Mouse (Mus musculus): ENCODE results near the gene Sox15. TPM values are rescaled to one million over a fixed set of nuclear protein-coding genes. Genes with fewer than 3 reads are reported as not detected.

The Sox15 gene
- polyA plus RNA-seq, 1 experiment from 2014 or later: not detected

- Histone ChIP-seq H3K27ac (no peak overlapping the region), H3K9ac (replicated peaks) (no peak overlapping the region), H3K9me3 (no peaks in the 10 kb centered on the region), H3K4me2 (no peak overlapping the region), H3K36me3 (peaks cover 99% of the 10 kb centered on the region), H3K4me3 (replicated peaks) (no peak overlapping the region), H3K27me3 (no peaks in the 10 kb centered on the region), H3K4me1 (replicated peaks) (no peaks in the 10 kb centered on the region)
- no peak for ATAC-seq (ENCODE audit: insufficient number of reproducible peaks, insufficient read depth, low FRiP score, low TSS enrichment, low read depth)
- WGBS: 93% methylated on average over 5 of the region's 5 CpGs
Observed at GRCm38 (mm10) chr11:69645860-69646259, 9.3 kb upstream of the Sox15 start.

- no peak for ATAC-seq (ENCODE audit: insufficient number of reproducible peaks, insufficient read depth, low FRiP score, low TSS enrichment, low read depth)
- Histone ChIP-seq H3K4me3 (replicated peaks) (no peak overlapping the region), H3K4me2 (no peak overlapping the region), H3K9ac (replicated peaks) (no peak overlapping the region), H3K27me3 (no peaks in the 10 kb centered on the region), H3K9me3 (no peaks in the 10 kb centered on the region), H3K27ac (peak overlapping the region; percentile 45; the same call in 1 of the 2 replicates), H3K4me1 (replicated peaks) (peaks cover 28% of the 10 kb centered on the region), H3K36me3 (peaks cover 85% of the 10 kb centered on the region)
- WGBS: 71% methylated on average over 5 of the region's 5 CpGs
Observed at GRCm38 (mm10) chr11:69653399-69653798, 1.7 kb upstream of the Sox15 start.

- H3K27ac ChIP-seq: peak overlapping the region; percentile 73
- peaks cover 83% of the 10 kb centered on the region for H3K36me3 ChIP-seq
- 32% methylated on average over 9 of the region's 9 CpGs for WGBS
- no peaks in the 10 kb centered on the region for H3K27me3 ChIP-seq
- H3K4me3 ChIP-seq (replicated peaks): no peak overlapping the region
- no peaks in the 10 kb centered on the region for H3K9me3 ChIP-seq
- no peak overlapping the region for H3K9ac ChIP-seq (replicated peaks)
- no peak for ATAC-seq (ENCODE audit: insufficient number of reproducible peaks, insufficient read depth, low FRiP score, low TSS enrichment, low read depth)
- no peak overlapping the region for H3K4me2 ChIP-seq
- H3K4me1 ChIP-seq (replicated peaks): peaks cover 28% of the 10 kb centered on the region
Observed at GRCm38 (mm10) chr11:69654760-69655159, 354 bp upstream of the Sox15 start.

GRCm38 (mm10) chr11:69656065-69656455 is 946 bp downstream of the Sox15 start:
- WGBS: 77% methylated on average over 5 of the region's 5 CpGs
- peaks cover 70% of the 10 kb centered on the region for H3K36me3 ChIP-seq
- H3K4me3 ChIP-seq (replicated peaks): no peak overlapping the region
- ATAC-seq (ENCODE audit: insufficient number of reproducible peaks, insufficient read depth, low FRiP score, low TSS enrichment, low read depth): no peak
- H3K27ac ChIP-seq: no peak overlapping the region
- no peak overlapping the region for H3K9ac ChIP-seq (replicated peaks)
- H3K27me3 ChIP-seq: no peaks in the 10 kb centered on the region
- H3K9me3 ChIP-seq: no peaks in the 10 kb centered on the region
- H3K4me2 ChIP-seq: no peak overlapping the region
- H3K4me1 ChIP-seq (replicated peaks): peaks cover 30% of the 10 kb centered on the region

GRCm38 (mm10) chr11:69656617-69657461 is 1.7 kb downstream of the Sox15 start:
- no peak for ATAC-seq (ENCODE audit: insufficient number of reproducible peaks, insufficient read depth, low FRiP score, low TSS enrichment, low read depth)
- no peak overlapping the region for H3K4me3 ChIP-seq (replicated peaks)
- H3K36me3 ChIP-seq: peaks cover 62% of the 10 kb centered on the region
- H3K9me3 ChIP-seq: no peaks in the 10 kb centered on the region
- 77% methylated on average over 10 of the region's 10 CpGs for WGBS
- no peaks in the 10 kb centered on the region for H3K27me3 ChIP-seq
- H3K4me2 ChIP-seq: no peak overlapping the region
- 0 out of 2 replicates have a peak overlapping the region, but pooled peaks have one; percentile 23 for H3K9ac ChIP-seq (replicated peaks)
- peaks cover 37% of the 10 kb centered on the region for H3K4me1 ChIP-seq (replicated peaks)
- peak overlapping the region; percentile 35; the same call in 1 of the 2 replicates for H3K27ac ChIP-seq

DNA sequence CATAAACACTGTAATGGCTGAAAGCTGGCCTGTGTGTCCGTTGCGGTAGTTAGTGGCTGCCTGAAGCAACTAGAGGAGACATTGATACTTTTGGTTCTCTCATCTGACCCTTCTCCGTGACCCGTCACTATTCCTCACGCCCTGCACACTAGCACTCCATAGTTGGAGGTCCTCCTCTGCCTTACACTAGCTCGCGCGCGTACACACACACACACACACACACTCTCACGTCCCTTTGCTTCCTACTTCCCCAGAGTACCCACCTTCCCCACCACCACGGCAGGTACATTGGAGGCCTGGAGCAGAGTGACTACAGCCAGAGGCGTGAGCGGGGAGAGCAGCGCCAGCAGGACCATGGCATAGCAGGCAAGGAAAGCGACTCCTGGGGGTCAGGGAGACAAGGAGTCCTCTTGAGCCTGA is 2.4 kb downstream of the Sox15 start:
- Histone ChIP-seq H3K27me3 (no peaks in the 10 kb centered on the region), H3K9ac (replicated peaks) (no peak overlapping the region), H3K27ac (no peak overlapping the region), H3K4me1 (replicated peaks) (peaks cover 37% of the 10 kb centered on the region), H3K36me3 (peaks cover 56% of the 10 kb centered on the region), H3K4me3 (replicated peaks) (no peak overlapping the region), H3K9me3 (no peaks in the 10 kb centered on the region), H3K4me2 (no peak overlapping the region)
- no peak for ATAC-seq (ENCODE audit: insufficient number of reproducible peaks, insufficient read depth, low FRiP score, low TSS enrichment, low read depth)
- WGBS: 84% methylated on average over 15 of the region's 15 CpGs

DNA sequence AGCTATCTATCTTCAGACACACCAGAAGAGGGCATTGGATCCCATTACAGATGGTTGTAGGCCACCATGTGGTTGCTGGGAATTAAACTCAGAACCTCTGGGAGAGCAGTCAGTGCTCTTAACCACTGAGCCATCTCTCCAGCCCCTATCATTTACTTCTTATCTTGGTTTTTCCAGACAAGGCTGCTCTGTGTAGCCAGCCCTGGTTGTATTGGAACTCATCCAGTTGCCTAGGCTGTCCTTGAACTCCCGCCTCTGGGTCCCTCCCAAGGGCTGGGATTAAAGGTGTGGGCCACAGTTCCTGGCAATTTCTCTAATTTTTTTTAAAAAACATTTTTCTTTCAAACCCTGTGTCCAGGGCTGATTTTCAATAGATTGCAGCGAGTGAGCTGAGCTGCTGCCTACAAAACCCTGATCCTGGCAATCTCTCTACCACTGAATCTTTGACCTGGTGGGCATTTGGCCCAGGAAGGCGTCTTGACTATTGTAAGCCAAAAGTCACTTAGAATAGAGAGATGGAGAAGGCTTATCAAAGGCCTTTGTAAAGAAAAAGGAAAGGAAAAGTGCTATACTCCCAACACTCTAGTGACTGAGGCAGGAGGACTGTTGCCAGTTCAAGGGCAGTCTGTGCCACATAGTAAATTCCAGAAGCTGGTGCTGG is 6.2 kb downstream of the Sox15 start:
- Histone ChIP-seq H3K9me3 (no peaks in the 10 kb centered on the region), H3K9ac (replicated peaks) (peak overlapping the region; percentile 64), H3K36me3 (peaks cover 58% of the 10 kb centered on the region), H3K27me3 (no peaks in the 10 kb centered on the region), H3K4me2 (peak overlapping the region; percentile 58), H3K4me1 (replicated peaks) (peaks cover 24% of the 10 kb centered on the region), H3K4me3 (replicated peaks) (peak overlapping the region; percentile 52), H3K27ac (peak overlapping the region; percentile 97)
- 85% methylated on average over 3 of the region's 3 CpGs for WGBS
- ATAC-seq (ENCODE audit: insufficient number of reproducible peaks, insufficient read depth, low FRiP score, low TSS enrichment, low read depth): no peak

DNA sequence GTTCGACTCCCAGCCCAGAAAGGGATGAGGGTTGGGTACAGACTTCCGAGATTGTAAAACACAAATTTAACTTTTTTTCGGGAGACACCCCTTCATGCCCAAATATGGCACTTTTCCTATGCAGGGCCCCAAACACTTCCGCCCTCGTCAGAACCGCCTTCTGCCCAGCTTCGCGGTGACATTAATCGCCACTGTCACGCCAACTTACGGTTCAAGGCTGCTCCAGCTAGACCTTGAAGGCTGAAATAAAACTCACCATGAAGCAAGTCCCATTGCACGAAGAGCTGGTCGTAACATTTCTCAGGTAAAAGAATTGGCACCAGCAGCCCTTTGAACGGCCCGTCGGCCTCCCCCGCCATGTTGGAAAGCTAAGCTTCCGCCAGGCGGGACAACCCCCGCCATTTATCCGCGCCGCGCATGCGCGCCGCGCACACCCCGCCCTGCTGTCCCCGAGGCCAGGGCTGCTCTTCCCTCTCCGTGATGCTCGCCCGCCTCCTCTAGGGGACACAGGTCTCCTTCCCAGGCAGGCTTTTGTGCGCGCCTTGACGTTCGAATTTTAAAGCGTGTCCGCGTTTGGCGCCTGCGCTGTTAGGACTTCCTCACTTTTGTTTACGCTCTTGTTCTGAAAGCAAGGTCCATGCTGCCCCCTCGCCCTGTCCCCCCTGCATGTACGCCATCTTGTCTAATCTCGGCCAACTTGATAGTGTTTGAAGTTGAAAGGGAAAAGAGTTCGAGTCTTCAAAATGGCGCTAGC is 7.3 kb downstream of the Sox15 start, which contains the start of gene Mpdu1:
Gene Mpdu1 (minus strand): TSS at position 430 of the 754 bp plus-strand sequence.
- WGBS: under 1% methylated on average over 48 of the region's 48 CpGs
- Histone ChIP-seq H3K27me3 (no peaks in the 10 kb centered on the region), H3K36me3 (peaks cover 57% of the 10 kb centered on the region), H3K27ac (peak within 1 kb of the TSS; percentile 97), H3K4me2 (peak within 1 kb of the TSS; percentile 58), H3K4me3 (replicated peaks) (peak within 1 kb of the TSS; percentile 52), H3K9ac (replicated peaks) (peak within 1 kb of the TSS; percentile 64), H3K9me3 (no peaks in the 10 kb centered on the region), H3K4me1 (replicated peaks) (peaks cover 17% of the 10 kb centered on the region)
- peak; percentile 93 for ATAC-seq (ENCODE audit: insufficient number of reproducible peaks, insufficient read depth, low FRiP score, low TSS enrichment, low read depth)

DNA sequence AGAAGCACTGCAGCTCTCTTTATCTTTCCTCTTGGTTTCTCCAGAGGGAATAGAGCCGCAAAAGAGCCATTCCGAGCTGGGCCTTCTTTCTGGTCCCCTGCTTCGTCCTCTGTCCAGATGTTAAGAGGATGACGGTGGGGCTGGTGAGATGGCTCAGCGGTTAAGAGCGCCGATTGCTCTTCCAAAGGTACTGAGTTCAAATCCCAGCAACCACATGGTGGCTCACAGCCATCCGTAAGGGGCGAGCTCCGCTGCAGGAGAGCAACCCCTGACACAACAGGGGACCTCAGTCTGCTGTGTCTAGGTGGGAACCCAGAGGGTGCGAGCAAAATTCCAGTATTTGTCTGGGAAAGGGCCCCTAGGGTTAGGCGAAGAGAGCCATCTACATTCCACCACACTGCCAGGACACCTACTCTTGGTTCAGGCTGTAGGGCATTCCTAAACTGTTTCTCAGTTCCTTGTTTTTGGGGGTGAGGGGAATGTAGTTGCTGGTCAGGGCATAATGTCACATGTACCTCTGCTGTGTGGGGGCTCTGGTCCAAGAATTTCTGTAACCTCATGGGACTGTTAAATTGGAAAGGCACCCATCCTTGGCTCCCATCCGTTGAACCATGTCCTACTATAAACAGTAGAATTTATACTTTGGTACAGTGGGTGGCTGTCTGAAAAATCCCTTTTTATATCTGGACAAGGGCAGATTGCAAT is 8.0 kb downstream of the Sox15 start:
- H3K4me3 ChIP-seq (replicated peaks): peak overlapping the region; percentile 52
- H3K9me3 ChIP-seq: no peaks in the 10 kb centered on the region
- peak overlapping the region; percentile 97 for H3K27ac ChIP-seq
- peaks cover 17% of the 10 kb centered on the region for H3K4me1 ChIP-seq (replicated peaks)
- no peaks in the 10 kb centered on the region for H3K27me3 ChIP-seq
- H3K9ac ChIP-seq (replicated peaks): peak overlapping the region; percentile 64
- WGBS: 71% methylated on average over 13 of the region's 13 CpGs
- ATAC-seq (ENCODE audit: insufficient number of reproducible peaks, insufficient read depth, low FRiP score, low TSS enrichment, low read depth): peak; percentile 3; the same call in 1 of the 2 replicates
- peaks cover 57% of the 10 kb centered on the region for H3K36me3 ChIP-seq
- peak overlapping the region; percentile 58 for H3K4me2 ChIP-seq

GRCm38 (mm10) chr11:69663795-69664194 is 8.7 kb downstream of the Sox15 start:
- H3K27ac ChIP-seq: peak overlapping the region; percentile 97; the same call in 1 of the 2 replicates
- no peak overlapping the region for H3K9ac ChIP-seq (replicated peaks)

More at GRCm38 (mm10) chr11:69663795-69664194, 8.7 kb downstream of the Sox15 start:
- ATAC-seq (ENCODE audit: insufficient number of reproducible peaks, insufficient read depth, low FRiP score, low TSS enrichment, low read depth): no peak
- peaks cover 17% of the 10 kb centered on the region for H3K4me1 ChIP-seq (replicated peaks)
- H3K4me2 ChIP-seq: no peak overlapping the region
- H3K4me3 ChIP-seq (replicated peaks): no peak overlapping the region
- H3K36me3 ChIP-seq: peaks cover 57% of the 10 kb centered on the region
- H3K27me3 ChIP-seq: no peaks in the 10 kb centered on the region
- no peaks in the 10 kb centered on the region for H3K9me3 ChIP-seq
- 86% methylated on average over 6 of the region's 6 CpGs for WGBS
